Mouse (Mus musculus) MEL-GATA-1-ER (cell line): ENCODE results near the gene Zfp296.

ENCODE experiments used
- DNase-seq: peaks from one replicate; pipeline ENCODE4 v3.0.0-alpha.2; 2012; ENCODE audit warnings: low read depth; ENCODE audit errors: extremely low read depth

The Zfp296 gene

DNA sequence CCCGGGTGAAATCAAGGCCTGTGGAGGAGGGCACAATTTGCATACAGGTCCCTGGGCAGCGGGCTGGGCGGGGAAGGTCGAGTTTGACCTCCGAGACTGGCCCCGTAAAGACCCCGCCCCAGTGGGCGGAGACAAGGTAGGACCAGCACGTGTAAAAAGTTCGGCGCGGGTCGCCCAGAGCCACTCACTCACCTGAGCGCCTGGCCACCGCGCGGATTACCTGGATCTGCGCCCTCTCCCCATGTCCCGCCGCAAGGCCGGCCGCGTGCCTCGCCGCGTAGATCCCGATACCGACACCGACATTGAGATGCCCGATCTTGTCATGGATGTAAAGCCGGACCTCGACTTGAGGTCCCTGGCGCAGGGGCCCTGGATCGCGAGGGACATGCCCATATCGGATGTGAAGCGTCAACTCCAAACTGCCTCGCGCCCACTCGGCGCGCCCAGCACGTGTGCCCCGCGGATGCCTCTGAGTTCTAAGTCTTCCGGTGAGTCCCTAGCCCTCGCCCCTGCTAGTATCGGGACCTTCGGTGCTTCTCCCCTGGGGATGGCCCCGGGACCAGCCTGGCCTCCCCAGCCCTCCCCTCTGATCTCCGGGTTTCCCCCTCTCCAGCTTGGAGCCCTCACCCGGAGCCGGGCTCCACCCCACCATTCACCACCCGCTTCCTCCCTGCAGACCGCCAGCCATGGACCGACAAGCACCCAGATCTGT is at the start of gene Zfp296, which contains the start of gene Gemin7:
Zfp296 (plus strand) TSS at position 147 of the 712 bp plus-strand sequence.
Gemin7 (minus strand) TSS at position 455 of the 712 bp plus-strand sequence.
- DNase-seq = peak; percentile 10

DNA sequence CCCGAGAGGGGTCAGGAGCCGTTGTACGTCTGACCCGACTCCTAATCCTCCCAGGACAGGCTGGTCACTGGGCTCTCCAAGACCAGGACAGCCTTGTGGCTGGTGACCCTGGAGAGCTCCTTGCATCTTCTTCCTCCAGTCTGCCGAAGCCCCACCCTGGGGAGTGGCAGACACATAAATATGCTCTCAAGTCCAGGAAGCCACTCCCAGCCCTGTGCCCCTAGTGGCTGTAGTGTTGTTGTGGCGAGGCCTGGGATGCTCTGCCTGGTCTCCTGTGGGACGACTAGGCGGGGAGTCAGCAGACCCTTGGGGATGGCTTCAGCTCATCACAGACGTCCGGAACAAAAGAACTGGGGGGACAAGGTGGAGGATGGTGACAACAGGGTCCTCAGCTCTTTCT is 46.0 kb upstream of the Zfp296 start:
- DNase-seq = no peak

DNA sequence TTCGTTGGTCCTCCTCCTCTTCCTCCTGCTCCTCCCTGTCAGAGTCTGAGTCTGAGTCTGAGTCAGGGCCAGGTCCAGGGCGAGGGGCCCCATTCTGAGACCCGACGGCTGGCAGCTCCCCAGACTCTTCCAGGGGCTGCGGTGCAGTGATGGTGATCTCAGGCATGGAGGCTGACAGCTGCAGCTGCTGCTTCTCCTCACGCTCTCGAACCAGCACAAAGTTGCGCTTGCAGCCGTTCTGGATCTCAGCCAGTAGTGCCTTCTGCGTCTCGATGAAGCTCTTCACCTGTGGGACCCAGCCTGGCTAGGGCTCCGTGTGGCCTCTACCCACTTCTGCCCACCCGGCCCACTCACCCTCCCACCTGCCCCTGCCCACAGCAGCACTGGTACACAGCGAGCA is 44.8 kb upstream of the Zfp296 start:
- no peak for DNase-seq

DNA sequence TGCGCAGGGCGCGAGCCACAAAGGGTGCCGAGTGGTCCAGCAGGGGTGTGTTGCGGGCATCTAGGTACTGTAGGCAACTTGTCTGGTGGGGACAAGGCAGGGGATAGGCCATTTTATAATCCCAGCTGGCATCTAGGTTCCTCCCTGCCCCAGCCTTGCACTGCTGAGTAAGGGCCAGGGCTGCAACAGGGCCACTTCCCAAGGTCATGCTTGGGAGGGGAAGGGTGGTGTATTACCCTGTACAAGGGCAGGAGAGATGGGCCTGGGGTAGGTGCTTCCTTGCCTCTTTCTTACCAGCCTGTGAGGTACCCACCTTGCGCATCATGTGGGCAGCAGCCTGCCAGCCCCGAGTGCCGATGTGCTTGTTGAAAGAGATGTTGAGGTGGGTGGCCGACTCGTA is 42.4 kb upstream of the Zfp296 start:
- no peak for DNase-seq

DNA sequence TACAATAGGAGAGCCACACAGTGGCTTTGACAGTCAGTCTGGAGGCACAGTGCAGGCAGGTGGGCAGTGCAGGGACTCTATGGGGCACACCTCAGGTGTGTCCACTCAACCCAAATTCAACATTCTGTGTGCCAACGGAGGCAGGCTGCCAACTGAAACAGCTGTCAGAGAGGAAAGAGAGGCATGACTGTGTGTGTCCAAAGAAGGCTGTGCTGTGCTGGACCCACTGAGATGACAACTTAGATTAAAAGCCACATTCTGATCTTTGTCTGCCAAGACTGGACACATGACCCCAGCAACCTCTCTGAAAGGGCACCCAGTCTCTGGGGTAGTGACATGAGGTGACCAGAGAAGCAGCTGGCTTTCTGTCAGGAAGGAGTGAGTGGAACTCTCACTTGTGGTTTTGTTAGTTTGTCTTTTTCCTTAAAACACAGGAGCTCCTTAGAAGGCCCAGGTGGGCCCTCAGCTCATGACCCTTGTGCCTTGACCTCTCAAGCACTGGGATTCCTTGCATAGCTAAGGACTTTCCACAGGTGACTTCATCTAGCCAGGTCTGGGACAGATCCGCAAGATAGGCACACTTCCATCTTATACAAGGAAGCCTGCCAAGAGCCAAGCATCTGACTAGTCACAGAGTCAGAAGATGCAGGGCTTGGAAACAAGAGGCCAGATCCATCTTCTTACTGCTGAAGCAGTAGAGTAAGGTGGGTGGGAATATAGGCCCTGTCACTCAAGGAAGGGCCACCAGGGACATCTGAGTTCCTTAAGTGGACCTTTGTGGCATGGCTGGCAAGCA is 36.1 kb upstream of the Zfp296 start:
- DNase-seq = no peak

DNA sequence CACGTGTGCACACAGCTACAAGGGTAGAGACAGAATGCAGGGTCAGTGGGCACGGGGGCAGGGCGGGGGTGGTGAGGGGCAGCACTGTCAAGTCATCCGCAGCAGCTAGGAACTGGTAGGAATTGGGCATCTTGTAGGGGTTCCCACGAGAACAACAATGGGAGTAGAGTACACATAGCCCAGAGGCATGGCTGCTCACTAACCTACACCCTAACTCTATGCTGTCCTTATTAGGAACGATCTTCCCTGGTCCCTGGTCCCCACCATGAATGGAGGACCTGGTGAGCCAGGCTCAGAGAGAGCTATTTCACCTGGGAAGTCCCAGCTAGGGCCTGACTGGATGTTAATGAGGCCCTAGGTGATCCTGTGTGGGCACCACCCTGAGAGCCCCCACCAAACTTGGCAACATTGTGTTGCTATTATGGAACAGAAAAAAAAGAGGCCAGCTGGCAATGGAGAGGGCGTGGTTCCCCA is 35.4 kb upstream of the Zfp296 start:
- DNase-seq = no peak

DNA sequence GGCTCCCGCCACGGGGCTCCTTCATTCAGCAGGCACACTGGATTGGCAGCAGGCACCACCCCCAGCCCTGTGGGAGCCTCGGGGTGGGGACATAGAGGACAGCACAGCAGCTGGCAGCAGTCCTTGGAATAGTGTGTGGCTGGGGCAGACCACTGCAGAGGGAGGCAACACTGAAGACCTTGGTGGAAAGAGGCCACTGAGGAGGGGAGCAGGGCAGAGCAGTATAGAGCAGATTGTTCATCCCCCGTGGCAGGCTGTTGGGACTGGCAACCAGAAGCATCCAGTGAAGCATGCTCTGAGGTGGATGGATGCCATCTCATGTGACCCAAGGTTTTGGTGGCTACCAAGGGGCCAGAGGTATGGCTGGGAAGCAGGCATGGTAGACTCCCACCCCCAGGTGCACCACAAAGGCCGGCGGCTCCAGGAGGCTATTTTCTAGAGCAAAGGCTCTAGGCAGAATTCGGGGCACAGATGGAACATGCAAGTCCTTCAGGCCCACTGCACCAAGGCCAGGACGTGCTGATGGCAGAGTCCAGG is 34.9 kb upstream of the Zfp296 start:
- no peak for DNase-seq

DNA sequence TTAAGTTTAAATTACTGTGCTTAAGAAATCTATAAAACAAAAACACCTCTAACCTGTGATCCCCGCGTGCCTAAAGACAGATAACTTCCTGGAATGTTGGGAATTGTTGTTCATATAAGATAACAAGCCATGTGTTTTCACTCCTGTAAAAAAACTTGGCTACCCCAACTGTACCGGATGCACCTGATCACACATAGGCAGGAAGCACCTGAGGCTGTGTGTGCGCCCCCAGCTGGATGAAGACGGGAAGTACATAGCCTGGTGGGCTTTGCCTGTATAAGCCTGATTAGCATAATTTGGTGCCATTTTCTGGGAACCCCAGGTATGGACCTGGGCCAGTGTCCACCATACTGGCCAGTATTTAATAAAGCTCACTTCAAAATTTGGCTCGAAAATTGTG is 33.5 kb upstream of the Zfp296 start:
- no peak for DNase-seq

DNA sequence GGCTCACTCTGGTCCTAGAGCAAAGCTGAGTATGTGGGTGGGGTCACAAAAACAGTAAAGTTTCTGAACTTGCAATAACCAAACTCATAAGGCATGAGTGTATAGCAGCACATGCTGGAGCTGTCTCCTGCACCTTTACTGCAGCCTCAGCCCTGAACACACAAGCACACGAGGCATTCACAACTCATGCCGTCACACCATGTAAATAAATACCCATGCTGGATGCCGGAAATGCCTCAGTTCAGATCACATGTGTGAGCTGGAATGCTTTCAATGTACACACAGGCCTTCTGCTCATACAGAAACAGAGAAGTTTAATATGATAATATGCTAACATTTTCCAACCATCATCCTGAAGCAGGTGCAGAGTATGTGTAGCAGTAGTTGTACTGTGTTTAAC is 31.1 kb upstream of the Zfp296 start:
- no peak for DNase-seq

DNA sequence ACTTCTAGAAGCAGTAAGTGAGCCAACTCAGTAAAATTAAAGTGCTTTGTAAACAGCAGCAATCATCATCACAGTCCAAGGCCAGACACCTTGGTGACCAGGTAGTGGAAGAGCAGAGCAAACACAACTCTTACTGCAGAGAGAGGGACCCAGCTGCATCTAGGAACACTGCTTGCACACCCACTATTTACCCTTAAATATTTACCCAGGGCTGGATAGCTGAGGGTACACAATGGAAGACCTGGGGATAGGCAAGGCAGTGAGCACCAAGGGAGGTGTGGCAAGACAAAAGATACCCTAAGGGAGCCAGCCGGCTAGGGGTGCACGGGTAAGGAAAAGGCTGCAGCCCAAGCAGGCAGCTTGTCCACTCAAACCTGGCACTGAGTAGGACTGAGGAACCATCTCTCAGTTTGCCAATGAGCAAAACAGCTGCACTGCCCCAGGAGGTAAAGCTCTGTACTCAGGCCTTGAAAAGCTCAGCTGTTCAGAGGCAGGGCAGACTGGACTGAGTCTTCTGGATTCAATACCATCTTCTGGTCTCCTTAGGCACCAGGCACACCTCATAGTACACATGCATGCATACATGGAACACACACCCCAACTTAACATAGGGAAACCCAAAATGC is 29.6 kb upstream of the Zfp296 start:
- DNase-seq = no peak

DNA sequence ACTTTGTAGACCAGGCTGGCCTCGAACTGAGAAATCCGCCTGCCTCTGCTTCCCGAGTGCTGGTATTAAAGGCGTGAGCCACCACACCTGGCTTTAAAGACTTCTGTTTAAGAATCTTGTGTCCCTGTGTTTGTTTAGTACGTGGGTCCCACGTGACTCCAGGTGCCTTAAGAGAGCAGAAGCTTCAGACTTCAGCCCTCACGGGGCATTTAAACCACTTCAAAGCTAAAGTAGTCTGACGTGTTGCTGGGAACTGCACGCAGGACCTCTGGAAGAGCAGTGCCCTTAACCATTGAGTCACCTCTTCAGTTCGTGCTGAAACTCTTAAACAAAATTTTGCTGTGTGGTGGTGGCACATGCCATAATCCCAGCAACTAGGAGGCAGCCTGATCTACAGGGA is 27.7 kb upstream of the Zfp296 start:
- no peak for DNase-seq

DNA sequence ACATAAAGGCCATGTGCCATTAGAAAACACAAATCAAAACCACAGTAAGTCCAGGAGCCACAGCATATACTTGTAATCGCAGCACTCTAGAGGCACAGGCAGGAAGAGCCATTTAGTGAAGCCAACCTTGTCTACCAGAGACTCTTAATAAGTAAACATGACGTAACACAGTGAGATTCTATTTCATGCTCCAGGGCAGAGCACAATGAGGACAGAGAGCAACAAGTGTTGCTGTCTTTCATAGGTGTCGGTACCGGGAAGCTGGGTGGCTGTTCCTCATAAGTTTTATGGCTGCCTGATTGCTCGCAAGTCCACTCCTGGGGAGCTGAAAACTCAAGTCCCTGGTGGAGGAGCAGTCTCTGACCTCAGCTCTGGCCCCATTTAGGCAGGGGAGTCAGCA is 25.5 kb upstream of the Zfp296 start:
- no peak for DNase-seq

DNA sequence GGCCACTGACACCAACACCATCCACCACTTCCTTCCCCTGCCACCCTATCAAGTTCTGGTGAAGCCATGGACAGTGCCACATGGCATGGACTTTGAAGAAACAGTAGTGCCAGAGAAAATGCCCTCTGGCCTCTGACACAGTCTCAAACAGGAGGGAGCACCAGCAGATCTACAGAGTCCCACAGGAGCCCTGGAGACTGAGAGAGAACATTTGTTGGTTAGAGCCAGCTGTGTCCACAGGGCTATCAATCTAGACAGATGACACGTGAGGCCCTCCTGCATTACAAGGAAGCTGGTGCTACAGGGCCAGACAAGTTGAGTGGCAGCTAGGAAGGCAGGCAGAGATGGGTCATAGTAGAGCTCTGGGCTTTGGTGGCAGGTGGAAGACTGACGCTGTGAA is 24.6 kb upstream of the Zfp296 start:
- no peak for DNase-seq

DNA sequence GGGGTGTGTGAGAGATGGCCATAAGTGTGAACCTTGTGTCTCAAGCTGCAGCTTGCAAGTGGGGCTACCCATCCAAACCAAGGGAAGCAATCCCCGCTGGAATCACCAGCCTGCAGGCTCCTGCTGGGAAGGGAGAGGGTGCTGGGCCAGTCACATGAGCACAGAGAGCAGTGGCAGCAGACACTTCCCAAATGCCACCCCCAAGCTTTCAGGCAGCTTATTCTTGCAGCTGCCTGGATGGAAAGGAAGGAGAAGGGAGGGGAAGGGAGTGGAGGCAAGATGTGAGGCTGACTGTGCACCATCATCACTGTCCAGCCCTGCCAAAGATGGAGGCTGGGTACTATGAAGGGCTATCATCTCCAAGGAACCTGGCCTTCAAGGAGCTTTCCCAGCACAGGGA is 22.9 kb upstream of the Zfp296 start:
- DNase-seq = no peak

DNA sequence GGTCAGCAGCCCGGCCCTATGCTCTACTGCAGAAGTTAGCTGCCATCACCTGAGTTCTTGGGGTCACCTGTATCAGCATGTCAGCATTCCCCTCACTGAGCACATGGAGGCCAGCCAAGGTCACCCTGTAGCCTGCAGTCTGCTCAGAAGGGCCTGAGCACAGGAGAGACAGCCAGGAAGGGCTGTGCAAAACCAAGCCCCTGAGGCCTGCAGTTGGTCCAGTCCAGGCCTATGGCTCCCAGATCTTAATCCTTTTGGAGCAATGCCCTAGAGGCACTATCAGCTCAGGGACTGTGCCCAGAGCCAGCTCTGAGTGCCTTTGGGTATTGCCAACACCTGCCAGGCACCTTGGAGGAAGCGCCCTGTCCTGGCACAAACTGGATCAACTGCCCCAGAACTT is 20.0 kb upstream of the Zfp296 start:
- DNase-seq = no peak

DNA sequence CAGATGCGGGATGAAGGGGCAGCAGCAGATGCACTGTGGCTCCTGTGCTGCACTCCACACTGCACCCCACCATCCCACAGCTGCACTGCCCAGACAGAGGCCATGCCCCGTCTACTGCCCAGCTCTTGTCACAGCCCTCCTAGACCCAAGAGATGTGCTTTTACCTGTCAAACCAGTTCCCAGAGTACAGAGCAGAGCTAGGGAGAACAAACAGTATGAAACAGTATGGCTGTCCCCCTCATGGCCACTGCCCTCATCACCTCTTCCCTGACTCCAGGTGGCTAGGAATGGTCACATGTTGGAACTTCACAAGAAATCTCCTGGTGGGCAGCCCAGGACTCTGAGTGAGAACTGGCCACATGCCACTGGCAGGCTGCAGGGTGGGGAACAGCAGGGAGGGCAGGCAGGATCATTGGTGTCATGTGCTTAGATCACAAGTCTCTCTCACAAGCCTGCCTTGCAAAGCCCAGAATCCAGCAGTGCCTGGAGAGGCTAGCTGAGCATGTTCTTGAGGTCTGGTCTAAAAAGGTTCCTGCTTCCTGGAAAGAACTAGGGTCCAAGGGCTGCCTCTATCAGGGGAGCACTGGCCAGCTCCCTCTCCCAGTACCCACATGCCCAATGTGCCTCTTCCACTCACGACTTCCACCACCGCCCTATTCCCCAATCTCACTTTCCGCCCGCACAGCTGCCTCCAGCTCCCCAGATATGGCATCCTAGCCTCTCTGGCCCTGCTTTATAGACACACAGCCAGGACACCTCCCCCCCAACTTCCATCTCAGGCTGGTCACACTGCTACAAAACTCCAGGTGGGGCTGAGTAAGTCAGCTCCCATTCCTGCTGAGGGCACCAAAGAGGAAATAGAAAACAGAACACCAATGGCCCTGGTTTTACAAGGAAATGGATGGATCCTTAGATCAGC is 18.8 kb upstream of the Zfp296 start:
- DNase-seq = no peak

DNA sequence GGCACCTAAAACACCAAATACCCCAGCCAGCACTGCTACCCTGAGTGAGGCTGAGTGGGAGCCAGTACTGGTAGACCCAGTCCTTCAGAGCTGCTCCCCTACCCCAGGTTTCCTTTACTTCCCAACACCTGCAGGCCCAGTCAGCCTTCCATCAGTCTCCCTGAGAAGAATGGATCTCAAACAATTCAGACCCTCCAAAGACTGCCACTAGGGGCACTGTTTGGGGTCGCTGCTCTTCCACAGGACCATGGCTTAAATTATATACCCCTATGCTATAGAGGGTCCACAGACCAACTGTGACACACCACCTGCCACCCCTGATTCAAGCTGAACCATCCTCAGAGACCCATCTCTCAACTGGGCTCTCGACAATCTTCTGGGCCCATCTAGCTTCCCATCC is 18.1 kb upstream of the Zfp296 start:
- no peak for DNase-seq

DNA sequence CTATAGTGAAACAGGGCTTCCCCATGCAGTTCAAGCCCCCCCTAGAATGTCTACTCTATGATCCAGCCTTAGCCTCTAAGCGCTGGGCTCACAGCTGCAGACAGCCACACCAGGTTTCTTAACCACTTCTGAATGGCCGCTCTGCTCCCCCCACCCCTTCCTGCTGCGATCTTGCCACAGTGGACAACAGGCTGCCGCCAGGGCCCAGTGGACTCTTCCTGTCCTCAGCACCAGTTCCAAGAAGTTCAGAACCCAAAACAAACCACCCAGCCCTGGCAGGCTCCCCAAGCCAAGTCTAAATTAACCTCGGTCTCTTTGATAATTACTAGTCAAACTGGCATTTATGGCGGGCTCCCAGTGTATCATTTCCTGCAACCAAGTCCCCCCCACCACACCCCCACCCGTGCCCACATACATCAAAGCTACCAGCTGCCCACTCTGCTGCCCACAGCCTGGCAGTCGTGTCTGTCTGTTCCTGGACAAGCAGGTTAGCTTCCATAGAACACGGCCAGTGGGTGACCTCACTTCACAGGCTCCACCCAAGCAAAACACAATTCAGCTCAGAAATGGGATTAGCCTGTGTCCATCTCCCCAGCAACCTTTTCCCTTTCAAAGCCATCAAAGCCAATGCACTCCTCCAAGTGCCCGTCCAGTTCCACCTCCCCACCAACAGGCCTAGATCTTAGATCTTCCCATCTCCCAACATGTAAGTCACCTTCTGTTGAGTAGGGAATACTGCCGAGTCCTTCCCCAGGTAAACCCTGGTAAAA is 16.4 kb upstream of the Zfp296 start:
- DNase-seq = no peak

DNA sequence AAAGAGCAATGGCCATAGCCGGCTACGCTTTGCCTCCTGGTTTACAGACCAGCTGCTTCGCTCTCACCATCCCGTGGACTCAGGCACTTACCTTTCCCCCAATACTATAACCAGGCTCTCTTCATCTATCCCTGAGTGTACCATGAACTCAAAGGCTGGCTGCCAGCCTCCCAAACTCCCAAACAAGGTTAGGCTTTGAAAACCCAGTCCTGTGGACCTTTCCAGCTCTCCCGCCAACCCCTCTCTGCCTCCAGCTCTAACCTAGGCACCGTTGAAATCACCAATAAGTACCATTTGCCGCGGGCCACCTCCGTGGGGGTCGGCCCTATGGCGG is 15.7 kb upstream of the Zfp296 start:
- DNase-seq = no peak
